Comparison of ENCODE assay signal across 17 mouse cellular contexts in genomic region chr9:84045632-84046031, GRCm38 (mm10).
DNase-seq lines count a peak whose midpoint lies in the region; ATAC-seq and TF ChIP-seq lines count a peak whose summit lies in the region.
"Had no signal": no experiment of that assay in that cellular context is flagged by ENCODE, and none has a peak within 500 bp of the region (broad histone marks: within the 10 kb centered on the region; RNA-seq: fewer than 3 reads in every experiment).

No protein-coding gene starts in this region.

- peak; percentile 48; the same call in 1 of the 2 replicates for ATAC-seq in heart, embryonic 14.5 days (ENCODE audit: insufficient number of reproducible peaks, insufficient read depth, low FRiP score, low read depth)
- peak; percentile 28; the same call in 1 of the 2 replicates for ATAC-seq in midbrain, embryonic 13.5 days
- no peak for ATAC-seq in midbrain, embryonic 11.5 days (ENCODE audit: low FRiP score)
- peak; percentile 45; the same call in 1 of the 2 replicates for ATAC-seq in embryonic facial prominence, embryonic 11.5 days (replicated peaks; ENCODE audit: insufficient number of reproducible peaks, low FRiP score, low TSS enrichment, low read depth)
- ATAC-seq in hindbrain, postnatal 0 days = 0 out of 2 replicates have a peak, but pooled peaks have one; percentile 28
- ATAC-seq: liver, embryonic 12.5 days had no signal

- peak overlapping the region; percentile 9 to 14; a peak in 1 of 4 replicates for H3K4me3 ChIP-seq in heart, embryonic 14.5 days (ENCODE audit: control insufficient read depth in 1 of 2, insufficient read depth in 1 of 2, low read depth in 1 of 2, low read length in 2 of 2)
- no peak overlapping the region for H3K4me3 ChIP-seq in heart, embryonic 10.5 days
- H3K4me3 ChIP-seq in midbrain, embryonic 13.5 days (replicated peaks) = no peak overlapping the region
- H3K4me3 ChIP-seq in midbrain, embryonic 11.5 days (ENCODE audit: low read depth, low read length) = no peak overlapping the region
- no peak overlapping the region for H3K4me3 ChIP-seq in embryonic facial prominence, embryonic 11.5 days (ENCODE audit: low read depth, low read length)
- H3K4me3 ChIP-seq in hindbrain, postnatal 0 days (ENCODE audit: low read length) = no peak overlapping the region
- H3K4me3 ChIP-seq: hindbrain, embryonic 15.5 days; layer of hippocampus, adult 2 months; liver, embryonic 12.5 days; lung, embryonic 15.5 days had no signal

- peak overlapping the region in 1 of 2 experiments; percentile 66; a peak in 2 of 4 replicates for H3K27ac ChIP-seq in heart, embryonic 14.5 days (replicated peaks in 1 of 2; ENCODE audit: control insufficient read depth in 1 of 2, insufficient read depth in 1 of 2, low read depth in 2 of 2, low read length in 2 of 2)
- no peak overlapping the region for H3K27ac ChIP-seq in heart, embryonic 10.5 days
- H3K27ac ChIP-seq in midbrain, embryonic 13.5 days = no peak overlapping the region
- no peak overlapping the region for H3K27ac ChIP-seq in midbrain, embryonic 11.5 days (ENCODE audit: low read depth, low read length)
- no peak overlapping the region for H3K27ac ChIP-seq in embryonic facial prominence, embryonic 11.5 days (replicated peaks; ENCODE audit: low read depth, low read length)
- H3K27ac ChIP-seq in hindbrain, postnatal 0 days = no peak overlapping the region
- H3K27ac ChIP-seq: hindbrain, embryonic 15.5 days; layer of hippocampus, adult 2 months; liver, embryonic 12.5 days; lung, embryonic 15.5 days had no signal

- peak overlapping the region; percentile 45 for H3K4me2 ChIP-seq in heart, embryonic 14.5 days (ENCODE audit: low read length)
- no peak overlapping the region for H3K4me2 ChIP-seq in midbrain, embryonic 13.5 days (replicated peaks)
- no peak overlapping the region for H3K4me2 ChIP-seq in midbrain, embryonic 11.5 days
- no peak overlapping the region for H3K4me2 ChIP-seq in embryonic facial prominence, embryonic 11.5 days (ENCODE audit: low read depth, low read length)
- no peak overlapping the region for H3K4me2 ChIP-seq in hindbrain, postnatal 0 days (ENCODE audit: low read depth, low read length)
- H3K4me2 ChIP-seq: hindbrain, embryonic 15.5 days; liver, embryonic 12.5 days; lung, embryonic 15.5 days had no signal

- H3K27me3 ChIP-seq in heart, embryonic 14.5 days (ENCODE audit: control insufficient read depth, insufficient read depth, low read length) = no peaks in the 10 kb centered on the region
- H3K27me3 ChIP-seq in heart, embryonic 10.5 days (ENCODE audit: insufficient read depth, poor library complexity, severe bottlenecking) = no peaks in the 10 kb centered on the region
- no peaks in the 10 kb centered on the region for H3K27me3 ChIP-seq in midbrain, embryonic 13.5 days
- no peaks in the 10 kb centered on the region for H3K27me3 ChIP-seq in midbrain, embryonic 11.5 days (ENCODE audit: control insufficient read depth, insufficient read depth, low read length)
- no peaks in the 10 kb centered on the region for H3K27me3 ChIP-seq in embryonic facial prominence, embryonic 11.5 days (ENCODE audit: control insufficient read depth, insufficient read depth, low read length)
- no peaks in the 10 kb centered on the region for H3K27me3 ChIP-seq in hindbrain, postnatal 0 days (ENCODE audit: insufficient read depth, low read length)
- H3K27me3 ChIP-seq: hindbrain, embryonic 15.5 days; liver, embryonic 12.5 days; lung, embryonic 15.5 days had no signal

- H3K4me1 ChIP-seq in heart, embryonic 14.5 days (ENCODE audit: control insufficient read depth in 2 of 2, insufficient read depth in 2 of 2, low read length in 2 of 2) = peaks cover 6 to 19% of the 10 kb centered on the region in 2 experiments; a peak in 3 of 4 replicates
- peaks cover 10% of the 10 kb centered on the region for H3K4me1 ChIP-seq in heart, embryonic 10.5 days
- peaks cover 16% of the 10 kb centered on the region; the same call in 1 of the 2 replicates for H3K4me1 ChIP-seq in midbrain, embryonic 13.5 days (replicated peaks)
- no peaks in the 10 kb centered on the region; the same call in 1 of the 2 replicates for H3K4me1 ChIP-seq in midbrain, embryonic 11.5 days (ENCODE audit: control insufficient read depth, insufficient read depth, low read length)
- no peaks in the 10 kb centered on the region for H3K4me1 ChIP-seq in embryonic facial prominence, embryonic 11.5 days (ENCODE audit: control insufficient read depth, insufficient read depth, low read length)
- no peaks in the 10 kb centered on the region for H3K4me1 ChIP-seq in hindbrain, postnatal 0 days (ENCODE audit: insufficient read depth, low read length)

- peak overlapping the region; percentile 45; the same call in 1 of the 2 replicates for H3K9ac ChIP-seq in heart, embryonic 14.5 days (ENCODE audit: low read length)
- no peak overlapping the region for H3K9ac ChIP-seq in midbrain, embryonic 13.5 days (replicated peaks)
- H3K9ac ChIP-seq in midbrain, embryonic 11.5 days (ENCODE audit: low read length) = no peak overlapping the region
- H3K9ac ChIP-seq in embryonic facial prominence, embryonic 11.5 days (replicated peaks; ENCODE audit: low read length) = no peak overlapping the region
- no peak overlapping the region for H3K9ac ChIP-seq in hindbrain, postnatal 0 days (replicated peaks; ENCODE audit: low read length)
- H3K9ac ChIP-seq: hindbrain, embryonic 15.5 days; liver, embryonic 12.5 days; lung, embryonic 15.5 days had no signal

- H3K36me3 ChIP-seq in heart, embryonic 14.5 days (ENCODE audit: control insufficient read depth, insufficient read depth, low read length) = no peaks in the 10 kb centered on the region
- H3K36me3 ChIP-seq in heart, embryonic 10.5 days = no peaks in the 10 kb centered on the region
- no peaks in the 10 kb centered on the region for H3K36me3 ChIP-seq in midbrain, embryonic 13.5 days
- no peaks in the 10 kb centered on the region for H3K36me3 ChIP-seq in midbrain, embryonic 11.5 days (ENCODE audit: control insufficient read depth, insufficient read depth, low read length)
- H3K36me3 ChIP-seq in embryonic facial prominence, embryonic 11.5 days (replicated peaks; ENCODE audit: control insufficient read depth, insufficient read depth, low read depth, low read length) = no peaks in the 10 kb centered on the region
- H3K36me3 ChIP-seq in hindbrain, postnatal 0 days (ENCODE audit: insufficient read depth, low read length) = no peaks in the 10 kb centered on the region
- H3K36me3 ChIP-seq: hindbrain, embryonic 15.5 days; liver, embryonic 12.5 days; lung, embryonic 15.5 days had no signal

- no peaks in the 10 kb centered on the region for H3K9me3 ChIP-seq in heart, embryonic 14.5 days (ENCODE audit: control insufficient read depth, low read length)
- no peaks in the 10 kb centered on the region for H3K9me3 ChIP-seq in heart, embryonic 10.5 days
- H3K9me3 ChIP-seq in midbrain, embryonic 13.5 days = no peaks in the 10 kb centered on the region
- no peaks in the 10 kb centered on the region for H3K9me3 ChIP-seq in midbrain, embryonic 11.5 days (ENCODE audit: control insufficient read depth, low read length)
- no peaks in the 10 kb centered on the region for H3K9me3 ChIP-seq in embryonic facial prominence, embryonic 11.5 days (replicated peaks; ENCODE audit: control insufficient read depth, low read length)
- no peaks in the 10 kb centered on the region for H3K9me3 ChIP-seq in hindbrain, postnatal 0 days (ENCODE audit: low read length)
- H3K9me3 ChIP-seq: hindbrain, embryonic 15.5 days; liver, embryonic 12.5 days; lung, embryonic 15.5 days had no signal

- 78% methylated on average over 2 of the region's 2 CpGs for WGBS in heart, embryonic 14.5 days
- 94% methylated on average over 2 of the region's 2 CpGs for WGBS in heart, embryonic 10.5 days
- 97% methylated on average over 2 of the region's 2 CpGs for WGBS in midbrain, embryonic 13.5 days
- 93% methylated on average over 2 of the region's 2 CpGs for WGBS in midbrain, embryonic 11.5 days
- WGBS in embryonic facial prominence, embryonic 11.5 days = 87% methylated on average over 2 of the region's 2 CpGs
- WGBS in hindbrain, postnatal 0 days = 96% methylated on average over 2 of the region's 2 CpGs

- no peak for TF ChIP-seq CTCF in hindbrain, postnatal 0 days (IDR thresholded peaks at IDR 0.05; ENCODE audit: low read depth)

- DNase-seq in heart, embryonic 10.5 days (ENCODE audit: low spot score) = no peak
- no peak for DNase-seq in midbrain, embryonic 11.5 days (ENCODE audit: low spot score, missing footprints)
- DNase-seq in embryonic facial prominence, embryonic 11.5 days (ENCODE audit: low spot score) = no peak
- DNase-seq in hindbrain, postnatal 0 days (ENCODE audit: low spot score) = no peak
- DNase-seq in spleen, postnatal 10 days (ENCODE audit: low spot score in 2 of 2) = no peak
- DNase-seq: adrenal gland, postnatal 36 days; cerebellum, adult 2 months; kidney, adult 18-20 months; kidney, postnatal 10 days; right cerebral cortex, postnatal 4 days; thymus, adult 18-20 months had no signal

Comparison
In these comparisons a context has a peak if more than half of its experiments do, and no peak if none do; other contexts are left out.
1. H3K4me3 ChIP-seq: peak in heart, embryonic 14.5 days (2 of 2); none in heart, embryonic 10.5 days (single experiment), midbrain, embryonic 13.5 days (single experiment), midbrain, embryonic 11.5 days (single experiment), embryonic facial prominence, embryonic 11.5 days (single experiment) and hindbrain, postnatal 0 days (single experiment).